Mouse (Mus musculus) cerebellum, adult 11-12 months (tissue): ENCODE measurements around the gene Cask.
A peak's percentile ranks its signal among the peaks of the same experiment; 100 is the strongest.

Experiments used
- DNase-seq: peaks from one replicate; pipeline ENCODE4 v3.0.0; 2022

Cask gene

GRCm38 (mm10) chrX:13506376-13506775 is 344.8 kb downstream of the Cask start:
- DNase-seq, result no peak

DNA sequence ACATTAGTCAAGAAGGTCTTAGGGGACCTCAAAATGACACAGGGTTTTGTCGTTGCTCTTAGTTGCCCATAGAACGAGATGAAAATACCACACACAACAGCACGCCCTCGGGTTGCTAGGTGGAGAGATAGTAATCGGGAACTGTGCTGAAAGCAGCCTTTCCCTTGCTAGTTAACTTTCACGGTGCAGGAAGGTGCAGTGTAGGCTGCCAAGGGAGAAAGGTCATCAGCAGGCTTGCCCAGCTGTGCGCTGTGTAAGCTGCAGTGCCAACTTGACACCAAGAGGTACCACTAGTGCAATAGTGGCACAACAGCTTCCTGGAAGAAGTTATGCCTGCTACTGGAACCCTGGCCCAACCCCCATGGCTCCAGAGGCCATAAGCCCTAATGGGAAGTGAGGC is 346.8 kb downstream of the Cask start:
- DNase-seq, result no peak

- DNase-seq, result no peak
Measured at GRCm38 (mm10) chrX:13502862-13503375, 348.2 kb downstream of the Cask start.

DNA sequence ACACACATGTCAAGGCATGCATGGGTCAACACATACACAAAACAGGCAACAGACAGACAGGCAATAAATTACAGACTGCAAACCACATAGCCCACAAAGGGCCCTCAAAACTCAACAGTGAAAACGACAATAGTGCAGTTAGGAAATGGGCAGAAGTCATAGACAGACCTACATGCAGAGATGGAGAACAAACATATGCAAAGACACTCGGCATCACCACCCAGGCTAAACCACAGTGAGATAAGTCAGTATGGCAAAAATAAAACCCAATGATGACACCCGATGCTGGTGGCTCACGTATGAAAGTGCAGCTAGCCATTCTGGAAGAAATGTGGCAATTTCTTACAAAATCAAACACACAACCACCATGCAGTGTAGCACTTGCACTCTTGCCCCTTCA is 350.9 kb downstream of the Cask start:
- no peak for DNase-seq

GRCm38 (mm10) chrX:13494892-13495703 is 356.1 kb downstream of the Cask start:
- no peak for DNase-seq

GRCm38 (mm10) chrX:13492922-13493321 is 358.2 kb downstream of the Cask start:
- no peak for DNase-seq

DNA sequence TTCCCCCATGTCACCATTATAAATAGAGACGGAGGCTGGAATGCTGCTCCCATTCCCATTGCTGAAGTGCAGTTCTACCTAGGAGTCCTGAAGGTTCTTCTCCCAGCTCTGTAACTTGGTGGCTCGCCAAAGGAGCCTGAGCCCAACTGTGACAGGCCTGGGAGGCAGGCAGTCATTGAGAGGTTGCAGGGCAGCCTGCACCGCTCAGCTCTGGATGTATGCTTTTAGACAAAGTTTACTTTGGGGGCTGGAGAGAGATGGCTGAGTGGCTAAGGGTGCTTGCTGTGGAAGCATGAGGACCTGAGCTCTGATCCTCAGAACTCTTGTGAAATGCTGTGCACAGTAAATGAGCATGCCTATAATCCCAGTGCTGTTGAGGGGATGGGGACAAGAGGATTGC is 360.2 kb downstream of the Cask start:
- no peak for DNase-seq

DNA sequence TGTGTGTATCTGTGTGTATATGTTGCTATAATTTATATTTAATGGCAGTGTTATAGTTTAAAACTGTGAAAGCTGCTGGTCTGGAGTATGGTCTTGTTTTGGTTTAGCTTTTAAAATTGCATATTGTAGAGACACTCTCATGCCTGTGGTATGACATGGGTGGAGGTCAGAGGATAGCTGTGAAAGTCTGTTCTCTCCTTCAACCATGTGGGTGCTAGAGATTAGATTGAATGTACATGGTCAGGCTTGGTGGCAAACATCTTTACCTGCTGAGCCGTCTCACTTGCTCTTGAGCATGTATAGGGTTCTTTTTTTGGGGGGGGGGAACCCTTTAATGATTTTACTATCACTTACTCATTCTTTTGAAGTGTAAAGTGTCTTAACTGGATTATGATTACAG is 361.4 kb downstream of the Cask start:
- DNase-seq, result no peak

DNA sequence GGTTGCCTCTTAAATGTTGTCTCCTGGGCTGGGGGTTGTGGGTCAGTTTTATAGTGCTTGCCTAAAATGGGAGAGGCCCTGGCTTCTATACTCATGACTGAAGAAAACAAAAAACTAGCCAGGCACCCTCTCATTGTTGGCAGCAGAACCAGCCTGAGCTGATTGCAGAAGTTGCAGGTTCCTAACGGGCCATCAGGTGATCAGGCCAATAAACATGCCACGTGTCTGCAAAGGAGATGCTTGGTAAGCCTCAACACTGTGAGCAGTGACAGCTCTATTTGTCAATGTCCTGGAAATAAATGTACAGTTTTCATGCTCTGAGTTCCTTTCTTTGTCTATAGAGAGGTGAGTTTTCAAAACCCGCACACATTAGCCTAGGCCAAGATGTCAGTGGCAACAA is 362.2 kb downstream of the Cask start:
- DNase-seq, result no peak

DNA sequence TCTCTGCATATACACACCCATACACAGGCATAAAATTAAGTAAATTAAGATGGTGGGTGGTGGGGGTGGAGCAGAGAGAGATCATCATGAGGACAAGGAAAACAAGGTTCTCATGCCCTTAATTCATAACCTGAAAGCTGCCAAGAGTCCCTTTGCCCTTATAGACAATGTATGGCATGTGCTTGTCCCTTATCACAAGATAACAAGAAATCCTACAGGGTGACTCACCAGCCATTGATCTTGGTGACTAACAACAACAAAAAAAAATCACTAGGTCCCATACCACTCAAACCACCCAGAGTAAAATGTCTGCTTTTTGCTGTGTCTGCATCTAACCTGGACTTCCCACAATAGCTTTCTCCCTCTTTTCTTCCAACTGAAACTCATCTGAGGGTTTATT is 366.7 kb downstream of the Cask start:
- no peak for DNase-seq

GRCm38 (mm10) chrX:13482576-13482975 is 368.6 kb downstream of the Cask start:
- DNase-seq, result no peak

GRCm38 (mm10) chrX:13479570-13479969 is 371.6 kb downstream of the Cask start:
- no peak for DNase-seq

DNA sequence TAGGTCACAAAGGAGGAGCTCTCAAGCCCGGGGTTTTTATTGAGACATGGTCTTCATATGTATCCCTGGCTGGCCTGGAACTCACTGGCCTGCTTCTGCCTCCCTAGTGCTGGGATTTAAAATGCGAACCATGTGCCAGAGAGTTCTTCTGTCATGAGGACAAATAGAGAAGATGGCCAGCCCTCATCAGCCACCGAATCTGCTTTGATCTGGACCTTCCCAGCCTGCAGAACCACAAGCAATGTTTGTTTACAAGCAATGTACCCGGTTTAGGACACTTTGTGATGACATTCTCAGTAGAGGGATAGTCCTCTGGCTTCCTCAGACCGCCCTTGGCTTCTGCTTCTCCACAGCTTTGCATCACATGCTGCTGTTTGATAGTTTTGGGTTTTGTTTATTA is 372.9 kb downstream of the Cask start:
- no peak for DNase-seq

DNA sequence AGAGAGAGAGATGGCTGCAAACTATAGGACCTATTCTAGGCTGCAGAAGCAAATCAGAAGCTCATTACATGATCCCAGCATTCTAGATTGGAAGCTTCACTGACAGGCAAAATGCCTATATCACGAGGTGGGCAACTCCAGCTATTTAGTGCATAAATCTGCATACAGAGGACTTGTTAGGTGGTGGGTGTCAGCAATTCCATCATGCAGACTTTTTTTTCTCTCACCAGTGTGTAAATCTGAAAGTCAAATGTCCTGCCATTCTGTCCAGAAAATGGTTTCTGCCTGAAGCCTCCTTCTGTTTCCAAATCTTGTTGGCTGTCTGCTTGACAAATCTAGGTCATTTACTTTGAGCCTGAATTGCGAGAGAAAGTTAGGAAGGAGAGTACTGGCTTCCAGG is 373.6 kb downstream of the Cask start:
- DNase-seq, result no peak

GRCm38 (mm10) chrX:13475382-13475781 is 375.8 kb downstream of the Cask start:
- DNase-seq, result no peak

DNA sequence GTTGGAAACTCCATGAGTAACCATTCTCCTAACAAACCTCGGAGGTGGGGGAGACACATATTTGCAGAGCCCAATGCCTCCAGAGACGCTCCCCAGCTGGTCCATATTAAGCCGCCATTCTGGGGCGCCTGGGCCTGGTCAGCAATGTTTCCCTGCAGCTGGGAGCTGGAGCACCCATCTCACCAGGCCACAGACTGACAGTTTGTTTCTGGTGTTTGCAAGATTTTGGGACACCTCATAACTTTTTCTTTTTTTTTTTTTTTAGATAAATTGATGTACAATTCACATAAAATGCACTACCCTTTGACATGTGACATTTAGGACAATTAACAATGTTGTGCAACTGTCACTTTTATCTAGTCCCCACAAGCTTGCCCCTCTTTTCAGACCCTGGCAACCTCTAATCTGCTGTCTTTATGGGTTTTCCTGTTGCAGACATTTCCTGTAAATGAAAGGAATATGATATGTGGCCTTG is 378.4 kb downstream of the Cask start:
- DNase-seq, result no peak

DNA sequence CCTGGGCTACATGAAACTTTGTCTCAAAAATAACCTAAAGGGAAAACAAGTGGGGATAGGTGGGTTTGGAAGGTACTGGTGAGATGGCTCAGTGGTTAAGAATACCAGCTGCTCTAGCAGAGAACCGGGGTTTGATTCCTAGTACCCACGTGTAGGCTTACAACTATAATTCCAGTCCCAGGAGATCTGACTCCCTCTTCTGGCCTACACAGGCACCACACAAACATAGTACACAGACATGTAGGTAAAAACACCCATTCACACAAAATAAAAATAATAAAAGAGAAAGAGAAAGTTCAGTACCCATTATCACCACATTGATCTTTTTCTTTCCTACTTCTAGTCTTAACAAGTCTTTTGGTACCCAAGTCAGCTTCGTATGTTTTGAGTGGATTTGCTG is 379.2 kb downstream of the Cask start:
- no peak for DNase-seq

DNA sequence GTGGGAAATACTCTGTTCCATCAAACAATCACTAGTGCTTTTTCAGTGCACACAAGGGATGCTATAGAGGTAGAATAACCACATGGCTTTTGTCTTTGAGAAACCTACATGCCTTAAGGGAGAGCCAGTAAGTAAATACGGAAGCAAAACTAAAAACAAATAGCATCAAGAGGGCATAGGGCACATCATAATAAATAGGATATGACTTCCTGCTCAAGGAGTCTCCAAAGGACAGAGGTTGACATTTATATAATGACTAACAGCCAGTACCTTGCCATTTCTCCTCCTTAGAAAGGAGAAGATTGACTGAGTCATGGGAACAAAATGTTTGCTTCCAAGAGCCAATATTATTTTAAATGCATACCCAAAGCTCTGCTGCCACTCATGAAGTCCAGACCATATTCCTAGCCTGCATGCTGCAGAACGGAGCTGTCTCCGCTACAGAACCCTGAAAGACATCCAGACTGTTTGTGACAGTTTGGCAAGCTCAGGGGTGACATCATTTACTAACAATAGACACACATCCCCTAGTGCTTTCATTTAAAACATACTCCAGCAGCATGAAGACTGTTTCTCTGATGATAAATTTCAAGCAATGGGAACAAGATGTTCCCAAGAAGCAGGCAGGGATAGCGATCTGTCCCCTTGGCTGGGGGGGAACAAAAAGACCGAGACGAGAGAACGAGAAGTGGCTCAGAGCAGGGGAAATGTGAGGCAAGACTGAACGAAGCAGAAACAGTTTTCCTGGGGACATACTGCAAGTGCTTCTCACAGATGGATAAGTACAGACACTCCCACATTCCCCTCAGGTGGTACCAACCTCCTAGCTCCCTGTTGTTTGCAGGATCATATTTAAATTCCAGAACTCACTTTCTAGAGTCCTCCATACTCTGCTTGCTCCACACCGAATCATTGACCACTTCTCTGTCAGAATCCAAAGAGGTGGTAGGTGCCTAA is 381.7 kb downstream of the Cask start:
- peak; percentile 79 for DNase-seq

- peak; percentile 60 for DNase-seq
Measured at GRCm38 (mm10) chrX:13467121-13467571, 384.0 kb downstream of the Cask start.
